Mouse (Mus musculus) kidney, postnatal 4 days (tissue): ENCODE data around the gene Dock6.
"Not testable (repeated sequence)": the region's sequence is repeated elsewhere in the genome, so short reads cannot be mapped to it uniquely, and the experiment has no call there.

ENCODE experiments used
- DNase-seq, 2 experiments: peaks; one replicate each; pipeline ENCODE4 v3.0.0; 2021; ENCODE audit warnings: mixed read lengths in 2 of 2

The Dock6 gene

GRCm38 (mm10) chr9:21806363-21806762 lies 46.1 kb downstream of the Dock6 start:
- DNase-seq = no peak

- DNase-seq = peak; percentile 90 to 91
Observed at GRCm38 (mm10) chr9:21803986-21804644, 48.3 kb downstream of the Dock6 start.

GRCm38 (mm10) chr9:21801591-21801990 lies 50.8 kb downstream of the Dock6 start:
- DNase-seq = no peak

GRCm38 (mm10) chr9:21801121-21801520 lies 51.3 kb downstream of the Dock6 start:
- no peak for DNase-seq

GRCm38 (mm10) chr9:21799010-21799350 lies 53.5 kb downstream of the Dock6 start:
- DNase-seq = no peak

GRCm38 (mm10) chr9:21798345-21799009 lies 54.0 kb downstream of the Dock6 start, which contains the start of gene Kank2:
Gene Kank2, minus strand, starts transcription at chr9:21798744.
- peak; percentile 96 for DNase-seq

GRCm38 (mm10) chr9:21797921-21798344 lies 54.5 kb downstream of the Dock6 start:
- DNase-seq = peak; percentile 84 to 90

- DNase-seq = no peak
Observed at GRCm38 (mm10) chr9:21796919-21797318, 55.5 kb downstream of the Dock6 start.

GRCm38 (mm10) chr9:21796259-21796658 lies 56.2 kb downstream of the Dock6 start:
- peak; percentile 32 to 61 for DNase-seq

GRCm38 (mm10) chr9:21795579-21795978 lies 56.9 kb downstream of the Dock6 start:
- DNase-seq = no peak

- DNase-seq = no peak
Observed at GRCm38 (mm10) chr9:21794925-21795324, 57.5 kb downstream of the Dock6 start.

GRCm38 (mm10) chr9:21794344-21794834 lies 58.0 kb downstream of the Dock6 start:
- no peak for DNase-seq

- DNase-seq = not testable (repeated sequence)
Observed at GRCm38 (mm10) chr9:21793507-21793906, 58.9 kb downstream of the Dock6 start.

- DNase-seq = peak; percentile 57 to 71
Observed at GRCm38 (mm10) chr9:21792644-21793043, 59.8 kb downstream of the Dock6 start.

GRCm38 (mm10) chr9:21791861-21792260 lies 60.6 kb downstream of the Dock6 start:
- peak; percentile 73 to 82 for DNase-seq

GRCm38 (mm10) chr9:21788234-21788633 lies 64.2 kb downstream of the Dock6 start:
- no peak for DNase-seq

- DNase-seq = no peak
Observed at GRCm38 (mm10) chr9:21787654-21788053, 64.8 kb downstream of the Dock6 start.

- DNase-seq = peak; percentile 82 to 86
Observed at GRCm38 (mm10) chr9:21786906-21787305, 65.5 kb downstream of the Dock6 start.

GRCm38 (mm10) chr9:21786309-21786708 lies 66.1 kb downstream of the Dock6 start:
- DNase-seq = not testable (repeated sequence)

GRCm38 (mm10) chr9:21784517-21785307 lies 67.7 kb downstream of the Dock6 start:
- no peak for DNase-seq

GRCm38 (mm10) chr9:21781657-21782468 lies 70.6 kb downstream of the Dock6 start:
- peak in 1 of 2 experiments; percentile 35 for DNase-seq

GRCm38 (mm10) chr9:21777726-21778125 lies 74.7 kb downstream of the Dock6 start:
- DNase-seq = no peak
